Mouse (Mus musculus): Measurements from ENCODE around the gene Vps52. TPM values are rescaled to one million over a fixed set of nuclear protein-coding genes. Genes with fewer than 3 reads are reported as not detected.

The Vps52 gene
- polyA plus RNA-seq, 1 experiment from 2014 or later, result 23.5 TPM

- ATAC-seq, result no peak
- H3K4me3 ChIP-seq (ENCODE audit: low read depth, low read length), result no peak overlapping the region
- 7% methylated on average over 1 of the region's 1 CpGs for WGBS
- H3K27ac ChIP-seq (ENCODE audit: low read depth, low read length), result no peak overlapping the region
- no peaks in the 10 kb centered on the region for H3K27me3 ChIP-seq (replicated peaks; ENCODE audit: control insufficient read depth, insufficient read depth, low read length)
- H3K36me3 ChIP-seq (ENCODE audit: control insufficient read depth, insufficient read depth), result no peaks in the 10 kb centered on the region
- TF ChIP-seq CTCF (IDR thresholded peaks at IDR 0.05; ENCODE audit: low read depth), result no peak
- H3K9me3 ChIP-seq (ENCODE audit: control insufficient read depth), result no peaks in the 10 kb centered on the region
- no peaks in the 10 kb centered on the region for H3K4me1 ChIP-seq (replicated peaks; ENCODE audit: control insufficient read depth, insufficient read depth, low read length)
- H3K9ac ChIP-seq (ENCODE audit: low read depth, low read length), result no peak overlapping the region
- no peak overlapping the region for H3K4me2 ChIP-seq (replicated peaks; ENCODE audit: low read depth)
Measured at GRCm38 (mm10) chr17:33972691-33973090, 17.1 kb downstream of the Vps52 start.

GRCm38 (mm10) chr17:33973572-33973971, 18.0 kb downstream of the Vps52 start:
- no peaks in the 10 kb centered on the region for H3K9me3 ChIP-seq (ENCODE audit: control insufficient read depth)

GRCm38 (mm10) chr17:33977861-33978557, 22.4 kb downstream of the Vps52 start:
- ATAC-seq, result no peak
- WGBS, result 1% methylated on average over 57 of the region's 57 CpGs
- Histone ChIP-seq H3K27ac (ENCODE audit: low read depth, low read length) (peak overlapping the region; percentile 54; the same call in 1 of the 2 replicates), H3K4me1 (replicated peaks; ENCODE audit: control insufficient read depth, insufficient read depth, low read length) (no peaks in the 10 kb centered on the region; the same call in 1 of the 2 replicates), H3K9me3 (ENCODE audit: control insufficient read depth) (no peaks in the 10 kb centered on the region), H3K4me3 (ENCODE audit: low read depth, low read length) (peak overlapping the region; percentile 52), H3K27me3 (replicated peaks; ENCODE audit: control insufficient read depth, insufficient read depth, low read length) (no peaks in the 10 kb centered on the region), H3K4me2 (replicated peaks; ENCODE audit: low read depth) (peak overlapping the region; percentile 87), H3K9ac (ENCODE audit: low read depth, low read length) (peak overlapping the region; percentile 41), H3K36me3 (ENCODE audit: control insufficient read depth, insufficient read depth) (no peaks in the 10 kb centered on the region)
- TF ChIP-seq CTCF (IDR thresholded peaks at IDR 0.05; ENCODE audit: low read depth), result no peak

More at GRCm38 (mm10) chr17:33973572-33973971, 18.0 kb downstream of the Vps52 start:
- no peak for ATAC-seq
- Histone ChIP-seq H3K4me3 (ENCODE audit: low read depth, low read length) (no peak overlapping the region), H3K4me1 (replicated peaks; ENCODE audit: control insufficient read depth, insufficient read depth, low read length) (no peaks in the 10 kb centered on the region), H3K27ac (ENCODE audit: low read depth, low read length) (no peak overlapping the region), H3K4me2 (replicated peaks; ENCODE audit: low read depth) (no peak overlapping the region), H3K27me3 (replicated peaks; ENCODE audit: control insufficient read depth, insufficient read depth, low read length) (no peaks in the 10 kb centered on the region), H3K36me3 (ENCODE audit: control insufficient read depth, insufficient read depth) (no peaks in the 10 kb centered on the region), H3K9ac (ENCODE audit: low read depth, low read length) (no peak overlapping the region)
- WGBS, result 62% methylated on average over 3 of the region's 3 CpGs
- no peak for TF ChIP-seq CTCF (IDR thresholded peaks at IDR 0.05; ENCODE audit: low read depth)

- H3K9me3 ChIP-seq (ENCODE audit: control insufficient read depth), result no peaks in the 10 kb centered on the region
- TF ChIP-seq CTCF (IDR thresholded peaks at IDR 0.05; ENCODE audit: low read depth), result no peak
- under 1% methylated on average over 15 of the region's 17 CpGs for WGBS
- no peaks in the 10 kb centered on the region for H3K36me3 ChIP-seq (ENCODE audit: control insufficient read depth, insufficient read depth)
- H3K4me1 ChIP-seq (replicated peaks; ENCODE audit: control insufficient read depth, insufficient read depth, low read length), result no peaks in the 10 kb centered on the region; the same call in 1 of the 2 replicates
- peak; percentile 95 for ATAC-seq
- H3K27me3 ChIP-seq (replicated peaks; ENCODE audit: control insufficient read depth, insufficient read depth, low read length), result no peaks in the 10 kb centered on the region
- H3K4me2 ChIP-seq (replicated peaks; ENCODE audit: low read depth), result peak overlapping the region; percentile 87
- peak overlapping the region; percentile 82 for H3K27ac ChIP-seq (ENCODE audit: low read depth, low read length)
- H3K9ac ChIP-seq (ENCODE audit: low read depth, low read length), result peak overlapping the region; percentile 41
- peak overlapping the region; percentile 52 for H3K4me3 ChIP-seq (ENCODE audit: low read depth, low read length)
Measured at GRCm38 (mm10) chr17:33978631-33979031, 23.0 kb downstream of the Vps52 start.

GRCm38 (mm10) chr17:33979512-33980050, 24.0 kb downstream of the Vps52 start:
- Histone ChIP-seq H3K4me3 (ENCODE audit: low read depth, low read length) (no peak overlapping the region), H3K4me2 (replicated peaks; ENCODE audit: low read depth) (peak overlapping the region; percentile 87; the same call in 1 of the 2 replicates), H3K4me1 (replicated peaks; ENCODE audit: control insufficient read depth, insufficient read depth, low read length) (no peaks in the 10 kb centered on the region; the same call in 1 of the 2 replicates), H3K27me3 (replicated peaks; ENCODE audit: control insufficient read depth, insufficient read depth, low read length) (no peaks in the 10 kb centered on the region), H3K27ac (ENCODE audit: low read depth, low read length) (peak overlapping the region; percentile 82), H3K9me3 (ENCODE audit: control insufficient read depth) (no peaks in the 10 kb centered on the region), H3K36me3 (ENCODE audit: control insufficient read depth, insufficient read depth) (no peaks in the 10 kb centered on the region), H3K9ac (ENCODE audit: low read depth, low read length) (no peak overlapping the region)
- ATAC-seq, result no peak
- no peak for TF ChIP-seq CTCF (IDR thresholded peaks at IDR 0.05; ENCODE audit: low read depth)
- 58% methylated on average over 6 of the region's 6 CpGs for WGBS

- no peaks in the 10 kb centered on the region for H3K9me3 ChIP-seq (ENCODE audit: control insufficient read depth)
- H3K27me3 ChIP-seq (replicated peaks; ENCODE audit: control insufficient read depth, insufficient read depth, low read length), result no peaks in the 10 kb centered on the region
- WGBS, result 75% methylated on average over 19 of the region's 19 CpGs
- H3K27ac ChIP-seq (ENCODE audit: low read depth, low read length), result no peak overlapping the region; the same call in 1 of the 2 replicates
- no peak for ATAC-seq
- no peaks in the 10 kb centered on the region; the same call in 1 of the 2 replicates for H3K4me1 ChIP-seq (replicated peaks; ENCODE audit: control insufficient read depth, insufficient read depth, low read length)
- H3K4me2 ChIP-seq (replicated peaks; ENCODE audit: low read depth), result peak overlapping the region; percentile 73; the same call in 1 of the 2 replicates
- H3K36me3 ChIP-seq (ENCODE audit: control insufficient read depth, insufficient read depth), result no peaks in the 10 kb centered on the region
- H3K9ac ChIP-seq (ENCODE audit: low read depth, low read length), result no peak overlapping the region
- no peak for TF ChIP-seq CTCF (IDR thresholded peaks at IDR 0.05; ENCODE audit: low read depth)
- no peak overlapping the region for H3K4me3 ChIP-seq (ENCODE audit: low read depth, low read length)
Measured at GRCm38 (mm10) chr17:33980181-33981035, 24.8 kb downstream of the Vps52 start.

Measured in intestine, postnatal 0 days (tissue).